Mouse (Mus musculus): ENCODE data around the gene Lgmn. TPM values are rescaled to one million over a fixed set of nuclear protein-coding genes. Genes with fewer than 3 reads are reported as not detected.
A peak's percentile ranks its signal among the peaks of the same experiment; 100 is the strongest.

Gene Lgmn
- total and polyA plus RNA-seq, 3 experiments = 2.2 to 8.0 TPM; not detected in 1

DNA sequence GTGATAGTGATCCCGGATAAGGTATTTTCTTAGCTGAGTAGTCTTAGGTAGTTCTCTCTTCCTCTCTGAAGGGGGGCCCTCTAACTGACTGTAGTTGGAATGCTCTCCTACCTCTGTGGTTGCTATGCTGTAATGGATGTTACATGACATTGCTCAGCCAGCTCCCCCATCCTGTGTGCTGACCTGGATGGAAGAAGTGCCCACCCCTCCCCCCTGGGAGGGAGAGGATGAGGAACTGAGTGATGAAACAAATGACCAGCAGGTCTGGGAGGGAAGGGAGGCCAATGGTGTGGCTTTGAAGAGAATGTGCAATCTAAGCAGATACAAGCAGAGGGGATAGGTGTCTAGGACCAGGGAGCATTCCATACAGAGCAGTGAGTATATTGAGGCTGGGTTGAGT lies 82.8 kb downstream of the Lgmn start:
- no peak overlapping the region for H3K27ac ChIP-seq (ENCODE audit: control insufficient read depth, low read depth, low read length)
- peak overlapping the region in 1 of 2 experiments; percentile 69; a peak in 3 of 4 replicates for H3K4me3 ChIP-seq (ENCODE audit: control insufficient read depth in 1 of 2, insufficient read depth in 1 of 2, low read depth in 2 of 2, low read length in 2 of 2)
- H3K27me3 ChIP-seq (ENCODE audit: control insufficient read depth in 1 of 2, insufficient read depth in 2 of 2, low read length in 2 of 2) = no peaks in the 10 kb centered on the region
- H3K9ac ChIP-seq (ENCODE audit: control insufficient read depth, low read depth, low read length, poor library complexity, severe bottlenecking) = no peak overlapping the region
- peaks cover 38% of the 10 kb centered on the region for H3K79me2 ChIP-seq (ENCODE audit: control insufficient read depth, insufficient read depth, low read length, poor library complexity)
- H3K9me3 ChIP-seq (replicated peaks; ENCODE audit: insufficient read depth, low read length) = no peaks in the 10 kb centered on the region
- H3K4me1 ChIP-seq (ENCODE audit: control insufficient read depth in 1 of 2, insufficient read depth in 2 of 2, low read length in 2 of 2) = peaks cover 11 to 46% of the 10 kb centered on the region in 2 experiments
- H3K36me3 ChIP-seq (ENCODE audit: control insufficient read depth in 1 of 2, insufficient read depth in 2 of 2, low read length in 2 of 2) = peaks cover 5 to 36% of the 10 kb centered on the region in 2 experiments; a peak in 3 of 4 replicates
- TF ChIP-seq SIN3A (IDR thresholded peaks at IDR 0.05; ENCODE audit: low read length) (peak; percentile 18; the same call in 1 of the 2 replicates), JUND (IDR thresholded peaks at IDR 0.05; ENCODE audit: low read depth, low read length) (no peak)
- DNase-seq (ENCODE audit: low read depth, low spot score) = no peak

DNA sequence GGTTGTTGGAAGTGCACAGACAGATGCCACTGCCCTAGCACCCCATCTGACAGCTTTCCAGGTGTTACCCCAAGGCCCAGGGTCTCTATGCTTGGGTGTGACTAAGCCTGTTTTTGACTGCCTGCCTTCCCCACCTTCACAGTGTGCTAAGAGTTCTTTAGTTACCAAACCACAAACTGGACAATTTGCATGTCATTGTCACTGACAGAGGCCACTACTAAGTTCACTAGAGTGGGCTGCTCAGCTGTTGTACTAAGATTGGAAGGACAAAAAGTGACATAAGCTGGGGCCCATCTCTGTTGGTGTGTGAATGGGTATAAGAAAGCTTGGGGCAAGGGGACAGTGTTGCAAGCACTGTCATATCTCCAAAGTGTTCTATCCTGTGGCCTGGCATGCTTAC lies 83.8 kb downstream of the Lgmn start:
- TF ChIP-seq TAL1 (IDR thresholded peaks at IDR 0.05; ENCODE audit: low read length) (peak; percentile 54), MXI1 (IDR thresholded peaks at IDR 0.05; ENCODE audit: low read depth, low read length) (no peak; the same call in 1 of the 2 replicates), ETS1 (IDR thresholded peaks at IDR 0.05; ENCODE audit: low read depth, low read length) (0 out of 2 replicates have a peak, but pooled peaks have one; percentile 15)
- H3K4me3 ChIP-seq (ENCODE audit: control insufficient read depth in 1 of 2, insufficient read depth in 1 of 2, low read depth in 2 of 2, low read length in 2 of 2) = peak overlapping the region; percentile 67 to 69
- H3K79me2 ChIP-seq (ENCODE audit: control insufficient read depth, insufficient read depth, low read length, poor library complexity) = peaks cover 38% of the 10 kb centered on the region
- peak overlapping the region; percentile 70 for H3K9ac ChIP-seq (ENCODE audit: control insufficient read depth, low read depth, low read length, poor library complexity, severe bottlenecking)
- H3K36me3 ChIP-seq (ENCODE audit: control insufficient read depth in 1 of 2, insufficient read depth in 2 of 2, low read length in 2 of 2) = peaks cover 2 to 36% of the 10 kb centered on the region in 2 experiments; a peak in 3 of 4 replicates
- peak overlapping the region; percentile 81 for H3K27ac ChIP-seq (ENCODE audit: control insufficient read depth, low read depth, low read length)
- H3K27me3 ChIP-seq (ENCODE audit: control insufficient read depth in 1 of 2, insufficient read depth in 2 of 2, low read length in 2 of 2) = no peaks in the 10 kb centered on the region
- H3K9me3 ChIP-seq (replicated peaks; ENCODE audit: insufficient read depth, low read length) = no peaks in the 10 kb centered on the region
- peak; percentile 45 for DNase-seq (ENCODE audit: low read depth, low spot score)
- peaks cover 11 to 46% of the 10 kb centered on the region in 2 experiments for H3K4me1 ChIP-seq (ENCODE audit: control insufficient read depth in 1 of 2, insufficient read depth in 2 of 2, low read length in 2 of 2)

DNA sequence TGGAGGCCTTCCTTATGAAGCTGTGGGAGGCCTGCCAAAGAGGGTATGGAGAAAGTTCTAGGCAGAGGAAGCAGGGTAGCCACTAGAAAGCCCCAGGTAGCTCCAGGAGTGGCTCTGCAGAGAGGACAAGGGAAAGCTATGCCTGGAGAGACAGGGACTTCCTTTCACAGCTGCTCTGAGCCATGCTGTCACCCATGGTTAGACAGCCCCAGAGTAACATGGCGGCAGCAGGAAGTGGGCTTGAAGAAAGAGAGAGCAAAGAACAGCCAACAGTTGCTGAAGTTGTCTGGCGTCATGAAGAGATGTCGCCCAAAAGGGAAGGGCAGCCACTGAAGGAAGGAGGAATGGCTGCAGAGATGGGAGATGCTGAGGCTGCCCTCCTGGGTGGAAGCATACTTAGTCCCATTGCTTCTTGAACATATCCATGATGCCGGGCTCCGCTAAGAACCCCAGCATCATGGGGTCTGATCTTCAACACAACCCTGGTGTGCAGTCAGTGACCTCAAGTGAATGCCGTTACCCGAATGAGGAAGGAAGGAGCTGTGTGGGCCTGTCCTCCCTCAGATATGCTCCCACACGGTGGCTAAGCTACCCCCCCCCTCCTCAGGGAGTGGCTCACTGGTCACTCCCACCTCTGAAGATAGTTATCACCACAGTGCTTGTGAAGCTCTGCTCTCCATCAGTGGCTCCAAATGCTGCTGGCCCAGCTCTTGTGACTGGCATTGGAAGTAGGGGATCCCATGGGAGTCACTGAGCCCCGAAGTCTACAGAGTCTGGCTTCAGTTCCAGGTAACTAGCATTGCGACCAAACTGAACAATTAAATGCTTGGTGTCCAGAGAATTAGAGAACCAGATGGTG lies 85.3 kb downstream of the Lgmn start:
- Histone ChIP-seq H3K36me3 (ENCODE audit: control insufficient read depth in 1 of 2, insufficient read depth in 2 of 2, low read length in 2 of 2) (peaks cover 0 to 36% of the 10 kb centered on the region in 2 experiments; a peak in 2 of 4 replicates), H3K27ac (ENCODE audit: control insufficient read depth, low read depth, low read length) (peak overlapping the region; percentile 94), H3K79me2 (ENCODE audit: control insufficient read depth, insufficient read depth, low read length, poor library complexity) (peaks cover 38% of the 10 kb centered on the region), H3K9me3 (replicated peaks; ENCODE audit: insufficient read depth, low read length) (no peaks in the 10 kb centered on the region), H3K27me3 (ENCODE audit: control insufficient read depth in 1 of 2, insufficient read depth in 2 of 2, low read length in 2 of 2) (no peaks in the 10 kb centered on the region), H3K9ac (ENCODE audit: control insufficient read depth, low read depth, low read length, poor library complexity, severe bottlenecking) (peak overlapping the region; percentile 70), H3K4me3 (ENCODE audit: control insufficient read depth in 1 of 2, insufficient read depth in 1 of 2, low read depth in 2 of 2, low read length in 2 of 2) (peak overlapping the region; percentile 67 to 69), H3K4me1 (ENCODE audit: control insufficient read depth in 1 of 2, insufficient read depth in 2 of 2, low read length in 2 of 2) (peaks cover 11 to 46% of the 10 kb centered on the region in 2 experiments)
- DNase-seq (ENCODE audit: low read depth, low spot score) = peak; percentile 95
- TF ChIP-seq MYC (IDR thresholded peaks at IDR 0.05; ENCODE audit: low read depth, low read length) (peak; percentile 80), TAL1 (IDR thresholded peaks at IDR 0.05; ENCODE audit: low read length) (peak; percentile 82), RAD21 (IDR thresholded peaks at IDR 0.05; ENCODE audit: low read depth, low read length) (no peak), GABPA (IDR thresholded peaks at IDR 0.05; ENCODE audit: low read depth, low read length) (no peak), ZC3H11A (IDR thresholded peaks at IDR 0.05; ENCODE audit: low read depth, low read length) (no peak; the same call in 1 of the 2 replicates), USF2 (IDR thresholded peaks at IDR 0.05; ENCODE audit: borderline replicate concordance in 1 of 2, insufficient read depth in 1 of 2, low read depth in 1 of 2, low read length in 2 of 2) (no peak), NELFE (IDR thresholded peaks at IDR 0.05; ENCODE audit: low read depth, low read length) (peak; percentile 90), MEF2A (IDR thresholded peaks at IDR 0.05; ENCODE audit: extremely low read depth, insufficient replicate concordance, low read depth, low read length, poor library complexity, severe bottlenecking) (no peak), E2F4 (IDR thresholded peaks at IDR 0.05; ENCODE audit: borderline replicate concordance, low read depth, low read length) (no peak), USF1 (IDR thresholded peaks at IDR 0.05; ENCODE audit: low read depth, low read length) (no peak), EP300 (IDR thresholded peaks at IDR 0.05; ENCODE audit: low read depth in 1 of 2, low read length in 2 of 2) (peak; percentile 96 to 99), CHD2 (IDR thresholded peaks at IDR 0.05; ENCODE audit: low read length) (no peak; the same call in 1 of the 2 replicates), MXI1 (IDR thresholded peaks at IDR 0.05; ENCODE audit: low read depth, low read length) (peak; percentile 28; the same call in 1 of the 2 replicates), HCFC1 (IDR thresholded peaks at IDR 0.05; ENCODE audit: low read depth, low read length) (peak; percentile 50; the same call in 1 of the 2 replicates), POLR2AphosphoS5 (IDR thresholded peaks at IDR 0.05; ENCODE audit: borderline replicate concordance, low read depth, low read length) (no peak), POLR2A (IDR thresholded peaks at IDR 0.05; ENCODE audit: control insufficient read depth in 1 of 2, insufficient read depth in 1 of 2, low read depth in 1 of 2, low read length in 2 of 2, poor library complexity in 1 of 2) (peak in 1 of 2 experiments; percentile 92; a peak in 2 of 4 replicates), MAFK (IDR thresholded peaks at IDR 0.05; ENCODE audit: borderline replicate concordance, low read depth, low read length) (no peak), SMC3 (IDR thresholded peaks at IDR 0.05; ENCODE audit: low read depth, low read length) (no peak), BHLHE40 (IDR thresholded peaks at IDR 0.05; ENCODE audit: borderline replicate concordance, low read depth, low read length) (0 out of 2 replicates have a peak, but pooled peaks have one; percentile 6), ETS1 (IDR thresholded peaks at IDR 0.05; ENCODE audit: low read depth, low read length) (peak; percentile 84)

All from MEL (cell line).